Mouse (Mus musculus): ENCODE data around the gene Mtnr1a. TPM values are rescaled to one million over a fixed set of nuclear protein-coding genes. Genes with fewer than 3 reads are reported as not detected.

Mtnr1a gene
- polyA plus RNA-seq (2015; fragmentation: Nextera tagmentation; extraction: Ambion mirVana), result not detected in 2 replicates

GRCm38 (mm10) chr8:45068759-45069386, at the start of gene Mtnr1a:
Mtnr1a (plus strand) TSS chr8:45069137.

Other genes with a start within 250 kb of the Mtnr1a start
- 1.8 and 2.3 TPM in 2 replicates for gene Fat1, start 133.7 kb upstream of the Mtnr1a start, polyA plus RNA-seq (2015; fragmentation: Nextera tagmentation; extraction: Ambion mirVana)
- gene F11, start 192.9 kb downstream of the Mtnr1a start, polyA plus RNA-seq (2015; fragmentation: Nextera tagmentation; extraction: Ambion mirVana), result not detected in 2 replicates
- not detected in 2 replicates for gene Klkb1, start 225.7 kb downstream of the Mtnr1a start, polyA plus RNA-seq (2015; fragmentation: Nextera tagmentation; extraction: Ambion mirVana)
- gene Gm45753, start 239.3 kb downstream of the Mtnr1a start, polyA plus RNA-seq (2015; fragmentation: Nextera tagmentation; extraction: Ambion mirVana), result not detected in 2 replicates